Mouse (Mus musculus): ENCODE measurements around the gene Gm20903.
"Not testable (repeated sequence)": the region's sequence is repeated elsewhere in the genome, so short reads cannot be mapped to it uniquely, and the experiment has no call there.

Gm20903 gene

GRCm38 (mm10) chrY:73669015-73669414 lies at the start of gene Gm20903:
Gm20903 (plus strand) TSS chrY:73669315.
- not testable (repeated sequence) for DNase-seq
